Mouse (Mus musculus) erythroblast, adult 5-6 weeks (primary cell): ENCODE measurements around the gene Mccc2. TPM values are rescaled to one million over a fixed set of nuclear protein-coding genes. Genes with fewer than 3 reads are reported as not detected.
"Not testable (repeated sequence)": the region's sequence is repeated elsewhere in the genome, so short reads cannot be mapped to it uniquely, and the experiment has no call there.

Source experiments
- ATAC-seq: replicated peaks from 2 replicates; pipeline ENCODE4 v1.8.0; 2016; ENCODE audit warnings: moderate number of reproducible peaks, mild to moderate bottlenecking, moderate TSS enrichment, inconsistent platforms; ENCODE audit not compliant: poor library complexity, low FRiP score, severe bottlenecking
- total RNA-seq, 2 experiments: library from RNA; stranded (forward) in 1 of 2; stranded (reverse) in 1 of 2; fragments of 150-400 nt in 1 of 2; fragments of 200-764, 138-1000 nt in 1 of 2; gene quantifications; 2 replicates each; pipeline versions ENCODE4 v1.2.3 to v1.2.4; 2015 to 2017; ENCODE audit warnings: low replicate concordance in 2 of 2

The Mccc2 gene
- total RNA-seq (2015; ENCODE audit: low replicate concordance) (2.9 and 6.0 TPM in 2 replicates), total RNA-seq (2017; ENCODE audit: low replicate concordance) (2.0 and 2.4 TPM in 2 replicates)

DNA sequence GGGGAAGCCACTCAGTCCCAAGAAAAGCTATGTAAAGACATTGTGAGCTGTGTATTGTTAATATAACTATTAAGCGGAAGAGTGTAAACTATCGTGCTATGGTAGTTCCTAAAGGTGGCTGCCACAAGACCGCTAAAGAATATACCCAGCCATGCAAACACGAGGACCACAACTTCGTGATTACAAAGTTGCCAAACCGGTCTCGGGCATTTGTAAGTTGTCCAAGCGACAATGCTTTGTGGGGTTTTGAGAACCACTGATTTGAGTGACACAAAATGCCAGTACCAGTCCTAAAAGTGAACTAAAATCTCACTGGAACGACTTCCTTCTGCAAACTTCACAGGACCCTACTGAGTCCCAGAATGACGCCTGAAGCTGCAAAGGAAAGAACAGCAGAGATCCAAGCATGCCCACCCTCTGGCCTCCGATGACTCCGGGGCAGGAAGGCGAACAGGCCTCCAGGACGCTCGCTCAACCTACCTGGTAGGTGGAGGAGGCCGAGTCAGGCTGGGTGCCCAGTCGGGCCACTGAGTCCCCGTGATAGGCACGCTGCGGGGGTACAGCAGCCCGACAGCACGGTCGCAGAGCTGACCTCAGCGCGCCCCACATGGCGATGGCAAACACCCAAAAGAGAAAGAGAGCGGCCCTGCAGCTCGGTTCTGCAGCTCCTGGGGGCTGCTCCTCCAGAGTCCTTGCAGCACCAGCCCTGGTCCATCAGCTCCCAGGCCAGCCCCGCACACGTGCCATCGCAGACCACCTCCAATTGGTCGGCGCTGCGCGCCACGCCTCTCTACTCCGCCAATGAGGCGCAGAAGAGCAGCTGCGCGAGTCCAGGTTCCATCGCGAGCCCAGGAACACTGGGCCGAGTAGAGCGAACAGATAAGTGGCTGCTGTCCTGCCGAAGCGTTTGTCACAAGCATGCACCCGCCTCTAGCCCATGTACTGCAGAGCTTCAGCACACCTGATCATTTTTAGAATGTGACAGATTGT is at the start of gene Mccc2:
Gene Mccc2 (minus strand): TSS at position 734 of the 990 bp plus-strand sequence.
- ATAC-seq: peak; percentile 100

- ATAC-seq: no peak
Observed at GRCm38 (mm10) chr13:100063936-100064335, 48.5 kb upstream of the Mccc2 start.

DNA sequence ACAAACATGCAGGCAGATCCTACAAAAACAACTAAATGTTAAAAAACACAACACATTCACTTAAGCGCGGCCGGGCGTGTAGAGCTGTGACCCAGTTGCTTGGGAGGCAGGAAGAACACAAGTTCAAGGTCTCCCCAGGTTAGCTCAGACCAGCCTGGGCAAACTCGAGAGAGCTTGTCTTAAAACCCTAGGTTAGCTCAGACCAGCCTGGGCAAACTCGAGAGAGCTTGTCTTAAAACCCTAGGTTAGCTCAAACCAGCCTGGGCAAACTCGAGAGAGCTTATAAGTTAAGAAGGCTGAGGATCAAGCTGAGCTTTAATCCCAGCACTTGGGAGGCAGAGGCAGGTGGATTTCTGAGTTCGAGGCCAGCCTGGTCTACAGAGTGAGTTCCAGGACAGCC is 42.3 kb upstream of the Mccc2 start:
- ATAC-seq: not testable (repeated sequence)

DNA sequence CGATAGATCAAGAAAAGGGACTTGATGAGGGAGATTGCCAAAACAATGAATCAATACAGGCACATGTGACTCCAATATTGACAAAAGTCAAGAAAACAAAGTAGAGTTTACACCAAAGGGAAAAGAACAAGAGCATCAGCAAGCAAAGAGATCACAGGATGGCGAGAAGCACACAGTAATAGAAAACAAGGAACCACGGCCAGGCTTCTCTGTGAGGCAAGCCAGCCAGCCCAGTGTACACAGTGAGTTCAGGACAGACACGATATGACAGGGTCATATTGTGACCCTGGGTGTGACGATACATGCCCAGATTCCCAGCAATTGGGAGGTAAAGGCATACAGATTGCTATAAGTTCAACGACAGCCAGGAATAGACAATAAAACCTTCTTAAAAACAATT is 10.6 kb upstream of the Mccc2 start:
- ATAC-seq: no peak

DNA sequence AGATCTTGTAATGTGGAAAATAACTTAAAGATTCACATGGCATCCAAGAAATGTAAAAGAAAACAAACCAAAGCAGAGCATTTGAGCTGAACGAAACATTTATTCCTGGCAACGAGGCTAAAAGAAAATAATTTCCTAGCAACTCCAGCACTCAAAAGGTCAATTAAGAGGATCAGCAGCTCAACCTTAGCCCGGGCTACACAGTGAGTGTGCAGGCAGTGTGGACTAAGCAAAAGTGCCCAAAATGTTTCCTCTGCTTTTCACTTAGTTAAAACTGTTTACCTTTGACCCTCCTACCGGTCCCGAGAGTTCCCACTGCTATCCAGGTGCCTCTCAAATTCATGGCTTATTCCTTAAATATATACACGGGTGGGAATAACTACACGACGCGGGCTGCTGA is 1.5 kb upstream of the Mccc2 start:
- no peak for ATAC-seq

DNA sequence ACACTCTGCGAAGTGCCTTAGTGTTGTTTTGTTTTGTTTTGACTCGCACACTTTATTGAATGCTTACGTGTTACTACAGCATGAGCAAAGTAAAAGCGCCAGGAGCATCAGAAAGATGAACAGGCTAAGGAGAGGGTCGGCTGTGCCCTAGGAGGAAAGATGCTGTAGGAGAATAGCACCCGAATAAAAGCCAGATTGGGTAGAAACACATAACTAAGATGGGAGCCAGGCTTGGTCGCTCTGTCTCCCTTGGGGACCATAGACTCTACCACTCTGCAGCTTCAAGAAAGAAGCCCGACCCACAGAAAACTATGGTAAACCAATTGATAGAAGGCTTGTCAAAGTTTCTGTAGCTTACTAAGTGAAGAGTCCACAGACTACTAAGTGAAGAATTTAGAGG is 498 bp upstream of the Mccc2 start:
- ATAC-seq: peak; percentile 14; the same call in 1 of the 2 replicates

DNA sequence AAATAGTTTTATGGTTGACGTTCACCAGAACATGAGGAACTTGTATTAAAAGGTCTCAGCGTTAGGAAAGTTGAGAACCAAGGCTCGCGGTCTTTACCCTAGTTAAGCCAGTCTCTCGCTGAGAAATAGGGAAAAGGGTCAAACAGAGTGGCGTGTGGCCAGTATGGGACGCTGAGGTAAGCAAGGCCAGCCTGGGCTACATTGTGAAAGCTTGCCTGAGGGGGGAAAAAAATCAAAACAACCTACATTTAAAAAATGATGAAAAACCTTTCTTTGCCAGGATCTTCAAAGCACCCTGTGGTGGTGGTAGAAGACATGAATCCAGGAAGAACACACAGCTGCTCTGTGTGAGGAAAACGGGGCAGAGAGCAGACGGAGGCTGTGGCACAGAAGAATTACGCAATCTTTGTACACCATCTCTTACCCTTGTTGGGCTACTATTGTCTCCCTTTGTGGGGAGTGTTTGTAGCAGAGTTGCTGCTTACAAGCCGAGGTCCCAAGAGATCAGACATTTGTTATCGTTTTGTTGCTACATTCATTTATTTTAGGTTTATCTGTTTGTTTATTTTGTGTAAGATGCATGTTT is 9.4 kb downstream of the Mccc2 start:
- no peak for ATAC-seq

DNA sequence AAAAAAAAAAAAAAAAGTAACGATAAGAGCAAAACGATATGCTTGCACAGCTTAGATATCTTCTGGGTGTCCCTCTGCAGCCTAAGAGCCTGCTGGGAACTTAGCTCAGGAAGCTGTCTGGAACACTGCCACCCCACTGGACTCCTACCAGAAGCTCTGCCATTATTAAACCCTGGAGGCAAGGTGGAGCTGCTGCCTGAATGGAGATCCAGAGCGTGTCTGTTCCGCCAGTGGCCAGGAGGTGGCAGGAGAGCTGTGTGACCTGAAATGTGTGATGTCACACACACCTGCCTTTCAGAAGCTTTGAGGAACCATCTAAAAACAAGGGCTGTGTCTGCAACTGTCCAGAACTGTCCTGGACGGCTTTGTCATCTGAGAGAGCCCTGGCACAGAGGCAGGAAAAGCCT is 13.6 kb downstream of the Mccc2 start:
- peak; percentile 89 for ATAC-seq

GRCm38 (mm10) chr13:99999078-99999477 is 16.4 kb downstream of the Mccc2 start:
- no peak for ATAC-seq

DNA sequence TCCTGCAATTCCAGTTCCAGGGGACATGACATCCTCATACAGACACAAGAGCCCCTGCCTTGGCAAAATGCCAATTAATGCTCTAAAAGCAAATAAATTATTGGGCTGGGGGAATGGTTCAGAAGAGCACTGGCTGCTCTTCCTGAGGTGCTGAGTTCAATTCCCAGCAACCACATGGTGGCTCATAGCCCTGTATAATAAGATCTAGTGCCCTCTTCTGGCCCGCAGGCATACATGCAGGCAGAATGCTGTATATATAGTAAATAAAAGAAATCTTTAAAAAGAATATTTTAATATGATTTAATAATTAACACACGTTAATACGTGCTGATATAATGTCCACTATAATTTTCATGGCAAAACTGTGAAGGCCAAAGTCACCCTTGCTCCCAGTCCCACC is 17.3 kb downstream of the Mccc2 start:
- ATAC-seq: no peak

GRCm38 (mm10) chr13:99989592-99989991 is 25.8 kb downstream of the Mccc2 start:
- ATAC-seq: no peak

GRCm38 (mm10) chr13:99983320-99983719 is 32.1 kb downstream of the Mccc2 start:
- no peak for ATAC-seq

GRCm38 (mm10) chr13:99979406-99979805 is 36.0 kb downstream of the Mccc2 start:
- no peak for ATAC-seq

DNA sequence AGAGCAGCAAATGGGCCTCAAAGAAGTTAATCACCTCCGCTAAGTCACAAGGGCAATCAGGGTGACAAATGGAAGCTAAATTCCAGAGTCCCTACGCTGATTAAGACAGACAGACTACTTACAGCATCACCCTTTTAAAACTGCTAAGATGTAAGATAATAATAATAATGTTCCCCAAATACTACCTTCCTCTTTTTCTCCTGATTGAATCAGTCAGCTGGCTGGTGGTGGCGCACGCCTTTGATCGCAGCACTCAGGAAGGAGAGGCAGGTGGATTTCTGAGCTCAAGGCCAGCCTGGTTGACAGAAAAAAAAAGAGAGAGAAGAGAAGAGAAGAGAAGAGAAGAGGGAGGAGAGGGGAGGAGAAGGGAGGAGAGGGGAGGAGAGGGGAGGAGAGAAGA is 45.4 kb downstream of the Mccc2 start:
- ATAC-seq: no peak

DNA sequence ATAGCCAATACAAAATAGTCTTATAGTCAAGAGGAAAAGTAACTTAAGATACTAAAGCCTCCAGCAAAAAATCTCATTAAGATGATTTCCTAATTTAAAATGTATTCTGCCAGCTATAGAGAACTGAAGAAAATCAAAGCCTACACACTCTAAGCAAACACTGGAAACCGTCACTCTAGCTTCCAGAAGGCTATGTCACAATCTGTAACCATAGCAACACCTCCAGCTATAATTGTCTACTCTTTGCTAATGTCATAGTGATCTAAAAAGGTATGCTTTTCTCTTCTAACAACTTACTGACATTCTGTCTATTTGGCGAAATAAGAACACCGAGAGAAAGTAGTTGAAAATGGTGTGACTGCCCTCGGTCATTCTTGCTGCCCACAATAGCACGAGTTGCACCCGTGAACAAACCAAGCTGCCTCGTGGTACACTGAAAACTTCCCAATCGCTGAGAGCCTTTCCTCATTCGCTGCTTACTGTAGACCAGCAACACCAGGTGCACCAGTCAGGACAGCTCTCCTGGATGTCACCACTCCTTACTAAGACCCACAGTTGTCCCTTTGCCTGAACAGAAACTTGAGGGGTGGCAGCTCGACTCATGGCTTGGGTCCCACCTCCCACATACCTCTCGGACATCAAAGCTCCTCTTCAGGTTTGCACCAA is 48.3 kb downstream of the Mccc2 start:
- no peak for ATAC-seq

DNA sequence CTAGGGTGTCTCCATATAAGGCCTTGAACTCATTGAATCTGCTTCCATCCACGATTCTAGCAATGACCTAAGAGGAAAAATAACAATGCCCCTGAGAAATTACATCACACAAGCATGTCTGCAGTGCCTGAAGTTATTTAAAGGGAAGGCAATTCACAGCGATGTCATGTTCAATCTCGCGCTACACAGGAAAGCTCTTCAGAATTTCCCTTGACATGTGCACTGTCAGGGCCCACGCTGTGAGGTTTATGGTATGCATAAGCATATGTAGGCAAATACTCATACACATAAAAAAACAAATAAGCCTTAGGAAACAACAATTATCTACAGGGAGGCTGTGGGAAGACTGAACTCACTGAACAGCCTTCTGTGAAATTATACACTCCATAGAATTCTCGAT is 51.6 kb downstream of the Mccc2 start:
- ATAC-seq: no peak

GRCm38 (mm10) chr13:99961661-99962060 is 53.8 kb downstream of the Mccc2 start:
- no peak for ATAC-seq

DNA sequence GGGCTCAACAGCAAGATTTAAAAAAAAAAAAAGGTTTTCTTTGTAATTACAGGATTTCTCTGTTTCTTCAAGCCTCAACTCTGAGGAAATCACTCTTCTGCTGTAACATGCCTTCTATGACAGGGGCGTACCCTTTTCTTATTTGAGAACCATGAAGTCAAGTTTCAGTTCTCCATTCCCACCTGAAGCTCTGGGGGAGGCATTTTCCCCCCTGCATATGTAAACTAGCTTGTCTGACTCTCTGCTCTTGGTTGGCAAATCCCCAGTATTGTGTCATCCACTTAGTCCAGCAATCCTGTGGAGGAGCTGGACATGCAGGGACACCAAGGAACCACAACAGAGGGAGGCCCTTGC is 59.9 kb downstream of the Mccc2 start:
- no peak for ATAC-seq

DNA sequence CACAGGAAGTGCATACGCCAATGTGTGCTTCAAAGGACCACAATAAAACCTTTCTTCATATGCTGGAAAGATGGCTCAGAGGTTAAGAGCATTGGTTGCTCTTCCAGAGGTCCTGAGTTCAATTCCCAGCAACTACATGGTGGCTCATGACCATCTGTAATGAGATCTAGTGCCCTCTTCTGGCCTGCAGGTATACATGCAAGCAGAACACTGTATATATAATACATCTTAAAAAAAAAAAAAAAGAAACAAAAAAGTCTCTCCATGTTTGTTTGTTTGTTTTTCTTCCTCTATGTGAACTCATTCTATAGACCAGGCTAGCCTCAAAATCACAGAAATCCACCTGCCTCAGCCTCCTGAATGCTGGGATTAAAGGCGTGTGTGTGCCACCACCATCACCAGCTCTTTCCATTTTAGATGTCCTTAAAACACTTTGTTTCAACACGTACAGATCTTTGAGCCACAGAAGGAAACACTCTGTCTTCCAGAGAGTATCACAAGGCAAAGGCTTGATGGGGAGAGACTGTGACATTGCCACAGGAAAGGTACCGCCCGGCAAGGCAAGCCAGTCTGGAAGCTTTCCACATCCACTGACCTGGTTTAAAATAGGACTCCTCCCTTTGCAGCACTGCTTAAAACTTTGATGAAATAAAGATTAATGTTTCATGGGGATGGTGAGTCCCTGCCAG is 60.4 kb downstream of the Mccc2 start:
- ATAC-seq: no peak

DNA sequence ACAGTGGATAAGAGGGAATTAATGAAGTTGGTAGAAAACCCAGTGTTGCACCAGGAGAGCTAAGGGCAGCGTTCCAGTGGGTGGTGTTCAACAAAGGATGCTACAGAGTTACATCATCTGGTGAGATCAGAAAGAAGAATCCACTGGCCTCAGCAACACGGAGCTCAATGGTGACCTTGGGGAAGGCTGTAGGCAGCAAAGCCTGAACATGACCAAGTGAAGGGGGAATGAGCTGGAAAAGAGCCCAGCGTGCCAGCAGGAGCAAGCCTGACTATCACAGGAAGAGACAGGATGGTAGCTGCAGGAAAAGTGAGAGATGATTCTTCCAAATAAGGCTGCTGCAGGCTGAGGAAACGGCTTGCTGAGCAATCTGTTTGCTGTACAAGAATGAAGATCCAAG is 68.0 kb downstream of the Mccc2 start:
- no peak for ATAC-seq
